7 mouse cellular contexts compared by ENCODE assay signal in the genomic region with DNA sequence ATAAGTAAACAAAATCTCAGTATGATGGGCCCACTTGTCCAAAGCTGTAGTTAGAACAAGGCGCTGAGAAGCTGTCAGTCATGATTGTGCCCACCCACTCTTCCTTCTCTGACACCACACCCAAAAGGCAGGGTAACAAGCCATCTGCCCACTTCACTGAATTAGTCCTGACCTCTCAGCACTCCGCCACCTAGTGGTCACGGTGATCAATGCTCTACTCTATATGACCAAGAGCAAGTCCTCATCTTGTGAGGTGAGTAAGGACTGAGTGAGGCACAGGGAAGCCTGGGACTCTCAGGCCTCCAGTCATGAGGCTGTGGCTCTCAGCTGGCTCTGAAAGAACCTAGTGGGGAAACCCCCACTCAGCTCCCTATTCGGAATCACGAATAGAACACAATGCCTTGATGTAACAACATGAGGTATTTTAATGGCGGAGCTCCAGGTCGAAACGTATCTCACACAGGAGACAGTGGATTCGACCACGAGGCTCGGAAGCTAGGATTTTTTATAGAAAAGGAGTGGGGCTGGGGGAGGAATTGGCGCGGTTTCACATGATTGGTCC.
DNase-seq lines count a peak whose midpoint lies in the region; ATAC-seq and TF ChIP-seq lines count a peak whose summit lies in the region.
"Not testable (repeated sequence)": the region's sequence is repeated elsewhere in the genome, so short reads cannot be mapped to it uniquely, and the experiment has no call there.

No protein-coding gene starts in this region.

- TF ChIP-seq POLR2A in ES-Bruce4 (IDR thresholded peaks at IDR 0.05; ENCODE audit: insufficient read depth, low read length); MEL (IDR thresholded peaks at IDR 0.05; ENCODE audit: control insufficient read depth in 1 of 2, insufficient read depth in 1 of 2, low read depth in 1 of 2, low read length in 2 of 2, poor library complexity in 1 of 2); testis, adult 2 months (IDR thresholded peaks at IDR 0.05; ENCODE audit: control insufficient read depth, low read depth, low read length): not testable (repeated sequence)

- not testable (repeated sequence) for ATAC-seq in intestine, postnatal 0 days; lung, embryonic 14.5 days (ENCODE audit: insufficient read depth)

- not testable (repeated sequence) for TF ChIP-seq RAD21 in MEL (IDR thresholded peaks at IDR 0.05; ENCODE audit: low read depth, low read length)

- H3K27me3 ChIP-seq in ES-Bruce4 (ENCODE audit: control insufficient read depth, insufficient read depth, low read length, poor library complexity, severe bottlenecking); MEL (ENCODE audit: control insufficient read depth in 1 of 2, insufficient read depth in 2 of 2, low read length in 2 of 2); intestine, postnatal 0 days (replicated peaks; ENCODE audit: control insufficient read depth, insufficient read depth, low read length); lung, embryonic 14.5 days (ENCODE audit: insufficient read depth, low read length); testis, adult 2 months (ENCODE audit: control insufficient read depth, insufficient read depth, low read length): not testable (repeated sequence)

- not testable (repeated sequence) for H3K9ac ChIP-seq in ES-Bruce4 (ENCODE audit: low read depth, poor library complexity, severe bottlenecking); MEL (ENCODE audit: control insufficient read depth, low read depth, low read length, poor library complexity, severe bottlenecking); intestine, postnatal 0 days (ENCODE audit: low read depth, low read length); lung, embryonic 14.5 days

- 63% methylated on average over 13 of the region's 13 CpGs for WGBS in intestine, postnatal 0 days
- 66% methylated on average over 13 of the region's 13 CpGs for WGBS in lung, embryonic 14.5 days

- H3K4me1 ChIP-seq in ES-Bruce4 (ENCODE audit: control insufficient read depth, insufficient read depth, low read length); MEL (ENCODE audit: control insufficient read depth in 1 of 2, insufficient read depth in 2 of 2, low read length in 2 of 2); intestine, postnatal 0 days (replicated peaks; ENCODE audit: control insufficient read depth, insufficient read depth, low read length); lung, embryonic 14.5 days (ENCODE audit: insufficient read depth); testis, adult 2 months (ENCODE audit: control insufficient read depth, insufficient read depth, low read length): not testable (repeated sequence)

- not testable (repeated sequence) for H3K4me3 ChIP-seq in ES-Bruce4 (ENCODE audit: low read depth, low read length); MEL (ENCODE audit: control insufficient read depth in 1 of 2, insufficient read depth in 1 of 2, low read depth in 2 of 2, low read length in 2 of 2); intestine, postnatal 0 days (ENCODE audit: low read depth, low read length); lung, embryonic 14.5 days (ENCODE audit: low read depth, low read length); testis, adult 2 months (ENCODE audit: control insufficient read depth, low read depth, low read length)

- not testable (repeated sequence) for H3K36me3 ChIP-seq in ES-Bruce4 (ENCODE audit: control insufficient read depth, insufficient read depth, low read length, poor library complexity, severe bottlenecking); MEL (ENCODE audit: control insufficient read depth in 1 of 2, insufficient read depth in 2 of 2, low read length in 2 of 2); intestine, postnatal 0 days (ENCODE audit: control insufficient read depth, insufficient read depth); lung, embryonic 14.5 days (ENCODE audit: insufficient read depth); testis, adult 2 months (ENCODE audit: control insufficient read depth, insufficient read depth, low read length)

- peak; percentile 4 for DNase-seq in 416B (ENCODE audit: low read depth)
- peak; percentile 22 for DNase-seq in MEL (ENCODE audit: low read depth, low spot score)
- peak; percentile 20 for DNase-seq in WW6 (ENCODE audit: low read depth, low spot score)
- DNase-seq in lung, embryonic 14.5 days: not testable (repeated sequence)

- not testable (repeated sequence) for H3K79me2 ChIP-seq in MEL (ENCODE audit: control insufficient read depth, insufficient read depth, low read length, poor library complexity)

- TF ChIP-seq EP300 in ES-Bruce4 (IDR thresholded peaks at IDR 0.05; ENCODE audit: insufficient read depth, low read depth, low read length); MEL (IDR thresholded peaks at IDR 0.05; ENCODE audit: low read depth in 1 of 2, low read length in 2 of 2): not testable (repeated sequence)

- TF ChIP-seq CTCF in ES-Bruce4 (IDR thresholded peaks at IDR 0.05; ENCODE audit: low read depth, low read length) (peak; percentile 38), MEL (IDR thresholded peaks at IDR 0.05 in 2 of 3, conservative IDR thresholded peaks at IDR 0.05 in 1 of 3; ENCODE audit: control insufficient read depth in 1 of 3, insufficient read depth in 1 of 3, low read depth in 2 of 3, low read length in 3 of 3, poor library complexity in 1 of 3, severe bottlenecking in 1 of 3) (peak in 2 of 3 experiments; percentile 4 to 15; a peak in 2 of 6 replicates)
- peak; percentile 39 for TF ChIP-seq CTCF in intestine, postnatal 0 days (IDR thresholded peaks at IDR 0.05; ENCODE audit: low read depth)
- TF ChIP-seq CTCF in lung, embryonic 14.5 days (IDR thresholded peaks at IDR 0.05; ENCODE audit: low read depth): peak; percentile 30; the same call in 1 of the 2 replicates
- peak; percentile 17; the same call in 1 of the 2 replicates for TF ChIP-seq CTCF in testis, adult 2 months (IDR thresholded peaks at IDR 0.05; ENCODE audit: control insufficient read depth, insufficient read depth, insufficient replicate concordance, low read depth, low read length)

- not testable (repeated sequence) for H3K27ac ChIP-seq in ES-Bruce4 (ENCODE audit: insufficient read depth, low read length); MEL (ENCODE audit: control insufficient read depth, low read depth, low read length); intestine, postnatal 0 days (ENCODE audit: low read depth, low read length); lung, embryonic 14.5 days (ENCODE audit: low read depth); testis, adult 2 months (ENCODE audit: control insufficient read depth, insufficient read depth, low read depth, low read length)

- not testable (repeated sequence) for H3K9me3 ChIP-seq in ES-Bruce4 (replicated peaks; ENCODE audit: control insufficient read depth, insufficient read depth, low read length, poor library complexity, severe bottlenecking); MEL (replicated peaks; ENCODE audit: insufficient read depth, low read length); intestine, postnatal 0 days (ENCODE audit: control insufficient read depth); lung, embryonic 14.5 days (ENCODE audit: low read depth, low read length)

- H3K4me2 ChIP-seq in intestine, postnatal 0 days (replicated peaks; ENCODE audit: low read depth); lung, embryonic 14.5 days: not testable (repeated sequence)

TF ChIP-seq in MEL, 35 proteins besides CTCF, POLR2A, EP300 and RAD21:
- peak; percentile 15; the same call in 1 of the 2 replicates for TF ChIP-seq SMC3 (IDR thresholded peaks at IDR 0.05; ENCODE audit: low read depth, low read length)
